Mouse (Mus musculus): ENCODE results near the gene Mylpf.

DNA sequence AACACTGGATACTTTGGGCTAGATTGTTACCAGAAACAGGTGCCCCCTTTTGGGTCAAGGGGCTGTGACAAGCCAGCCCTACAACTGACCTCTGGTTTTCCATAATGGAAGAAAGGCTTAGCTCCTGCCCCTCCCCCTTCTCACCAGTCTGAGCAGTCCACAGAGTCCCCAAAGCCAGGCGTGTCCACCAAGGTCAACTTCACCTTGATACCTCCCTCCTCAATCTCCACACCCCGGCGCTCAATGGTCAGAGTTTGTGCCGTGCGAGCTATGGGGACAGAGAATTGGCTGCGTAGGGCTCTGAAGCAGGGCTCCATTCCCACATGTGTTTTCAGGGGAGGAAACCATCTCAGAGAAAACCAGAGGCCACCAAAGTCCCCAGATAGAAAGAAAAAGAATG lies 8.8 kb downstream of the Mylpf start:
- TF ChIP-seq ZC3H11A (IDR thresholded peaks at IDR 0.05; ENCODE audit: borderline replicate concordance, low read depth, low read length), result no peak
- TF ChIP-seq MAFK (IDR thresholded peaks at IDR 0.05; ENCODE audit: insufficient read depth, low read depth, low read length), result no peak
- TF ChIP-seq CHD2 (IDR thresholded peaks at IDR 0.05; ENCODE audit: low read depth, low read length), result no peak
- TF ChIP-seq ZNF384 (IDR thresholded peaks at IDR 0.05; ENCODE audit: low read depth, low read length), result no peak
